Mouse (Mus musculus) lung, embryonic 15.5 days (tissue): Measurements from ENCODE around the gene Gm48551. TPM values are rescaled to one million over a fixed set of nuclear protein-coding genes. Genes with fewer than 3 reads are reported as not detected.

ENCODE experiments used
- ATAC-seq: fragments of 200-750 bp; cut with Nextera tagmentation; 2 replicates; pipeline ENCODE4 v1.8.0; 2017; ENCODE audit warnings: moderate number of reproducible peaks, borderline replicate concordance; ENCODE audit not compliant: low FRiP score, low TSS enrichment; ENCODE audit errors: extremely low read depth
- H3K27ac ChIP-seq: fragments of 300-500 bp; sonication (generic); 2 replicates; pipeline ENCODE4 v1.5.1; 2015; ENCODE audit warnings: moderate library complexity, mild to moderate bottlenecking, inconsistent platforms
- H3K27me3 ChIP-seq: fragments of 300-500 bp; sonication (generic); 2 replicates; pipeline ENCODE4 v1.6.1; 2015; ENCODE audit warnings: inconsistent platforms
- H3K36me3 ChIP-seq: fragments of 300-500 bp; sonication (generic); 2 replicates; pipeline ENCODE4 v1.6.1; 2015; ENCODE audit warnings: inconsistent platforms
- H3K4me1 ChIP-seq: fragments of 300-500 bp; sonication (generic); 2 replicates; pipeline ENCODE4 v1.6.1; 2015; ENCODE audit warnings: inconsistent platforms
- H3K4me2 ChIP-seq: fragments of 300-500 bp; sonication (generic); 2 replicates; pipeline ENCODE4 v1.6.1; 2015; ENCODE audit warnings: inconsistent platforms, mild to moderate bottlenecking, moderate library complexity
- H3K4me3 ChIP-seq: fragments of 300-500 bp; sonication (generic); 2 replicates; pipeline ENCODE4 v1.5.1; 2015; ENCODE audit warnings: mild to moderate bottlenecking, inconsistent platforms
- H3K9ac ChIP-seq: fragments of 300-500 bp; sonication (generic); 2 replicates; pipeline ENCODE4 v1.6.1; 2015; ENCODE audit warnings: inconsistent platforms
- H3K9me3 ChIP-seq: fragments of 300-500 bp; sonication (generic); 2 replicates; pipeline ENCODE4 v1.6.1; 2016; ENCODE audit warnings: inconsistent platforms
- WGBS: fragments of 180-500 bp; shearing (Covaris S2); methylation state at CpG from one replicate; pipeline ENCODE4 v1.1.7; 2015; 5-methylcytosine and 5-hydroxymethylcytosine counted together
- polyA plus RNA-seq: library from polyadenylated mRNA; unstranded; fragments of >200 nt; fragmentation: Nextera tagmentation; extraction: Ambion mirVana; gene quantifications from 2 replicates; pipeline ENCODE4 v1.2.1, GENCODE M21; 2015

Gm48551 gene
- polyA plus RNA-seq, 1 experiment from 2014 or later: 1.6 TPM

GRCm38 (mm10) chr10:81409330-81409729, 25.1 kb downstream of the Gm48551 start:
- peaks cover 32% of the 10 kb centered on the region for H3K36me3 ChIP-seq
- H3K4me1 ChIP-seq: peaks cover 83% of the 10 kb centered on the region
- 0 out of 2 replicates have a peak overlapping the region, but pooled peaks have one; percentile 19 for H3K9ac ChIP-seq
- peak overlapping the region; percentile 24 for H3K4me3 ChIP-seq
- 37% methylated on average over 8 of the region's 8 CpGs for WGBS
- peak overlapping the region; percentile 98 for H3K27ac ChIP-seq
- ATAC-seq: no peak
- no peaks in the 10 kb centered on the region for H3K9me3 ChIP-seq
- H3K4me2 ChIP-seq: peak overlapping the region; percentile 46
- no peaks in the 10 kb centered on the region for H3K27me3 ChIP-seq

DNA sequence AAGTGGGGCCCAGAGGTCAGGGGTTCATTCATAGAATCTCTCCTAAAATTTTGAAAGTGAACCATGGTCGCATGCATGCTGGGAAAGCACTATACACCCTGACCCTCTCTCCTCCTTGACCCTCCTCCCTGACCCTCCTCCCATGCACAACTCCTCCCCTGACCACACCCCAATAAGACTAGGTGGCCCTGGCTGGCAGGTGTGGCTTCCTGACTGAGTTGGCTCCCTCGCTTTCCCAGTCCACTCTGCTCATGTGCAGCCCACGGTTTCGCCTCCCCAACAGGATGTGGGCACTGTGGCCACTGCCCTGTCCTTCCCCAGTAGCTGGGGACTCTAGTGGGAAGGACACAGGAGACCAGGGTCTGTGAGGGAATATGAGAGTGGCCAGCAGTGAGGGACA, 26.1 kb downstream of the Gm48551 start:
- H3K36me3 ChIP-seq: peaks cover 26% of the 10 kb centered on the region
- H3K9me3 ChIP-seq: no peaks in the 10 kb centered on the region
- H3K4me3 ChIP-seq: peak overlapping the region; percentile 24
- no peaks in the 10 kb centered on the region for H3K27me3 ChIP-seq
- H3K27ac ChIP-seq: peak overlapping the region; percentile 98
- peak overlapping the region; percentile 46 for H3K4me2 ChIP-seq
- WGBS: 53% methylated on average over 4 of the region's 4 CpGs
- ATAC-seq: no peak
- H3K4me1 ChIP-seq: peaks cover 87% of the 10 kb centered on the region
- H3K9ac ChIP-seq: 0 out of 2 replicates have a peak overlapping the region, but pooled peaks have one; percentile 1

GRCm38 (mm10) chr10:81410981-81411380, 26.7 kb downstream of the Gm48551 start:
- Histone ChIP-seq H3K9me3 (no peaks in the 10 kb centered on the region), H3K36me3 (peaks cover 20% of the 10 kb centered on the region), H3K27me3 (no peaks in the 10 kb centered on the region), H3K4me3 (peak overlapping the region; percentile 24; the same call in 1 of the 2 replicates), H3K4me1 (peaks cover 93% of the 10 kb centered on the region), H3K9ac (0 out of 2 replicates have a peak overlapping the region, but pooled peaks have one; percentile 1), H3K4me2 (peak overlapping the region; percentile 46), H3K27ac (peak overlapping the region; percentile 98)
- 55% methylated on average over 9 of the region's 9 CpGs for WGBS
- ATAC-seq: no peak

- peak; percentile 15; the same call in 1 of the 2 replicates for ATAC-seq
- 28% methylated on average over 18 of the region's 18 CpGs for WGBS
- no peaks in the 10 kb centered on the region for H3K27me3 ChIP-seq
- H3K36me3 ChIP-seq: peaks cover 14% of the 10 kb centered on the region
- H3K9me3 ChIP-seq: no peaks in the 10 kb centered on the region
- peaks cover 99% of the 10 kb centered on the region for H3K4me1 ChIP-seq
- 0 out of 2 replicates have a peak overlapping the region, but pooled peaks have one; percentile 2 for H3K4me3 ChIP-seq
- H3K4me2 ChIP-seq: peak overlapping the region; percentile 46
- H3K9ac ChIP-seq: 0 out of 2 replicates have a peak overlapping the region, but pooled peaks have one; percentile 4
- peak overlapping the region; percentile 98 for H3K27ac ChIP-seq
Observed at GRCm38 (mm10) chr10:81411471-81412400, 27.5 kb downstream of the Gm48551 start.

GRCm38 (mm10) chr10:81412586-81413309, 28.5 kb downstream of the Gm48551 start:
- ATAC-seq: no peak
- 63% methylated on average over 16 of the region's 16 CpGs for WGBS
- Histone ChIP-seq H3K36me3 (0 out of 2 replicates have a peak, but pooled peaks cover 7% of the 10 kb centered on the region), H3K4me2 (peak overlapping the region; percentile 46), H3K9me3 (no peaks in the 10 kb centered on the region), H3K27me3 (no peaks in the 10 kb centered on the region), H3K9ac (no peak overlapping the region), H3K4me3 (no peak overlapping the region), H3K27ac (peak overlapping the region; percentile 98), H3K4me1 (peaks cover 99% of the 10 kb centered on the region)

GRCm38 (mm10) chr10:81413310-81414261, 29.3 kb downstream of the Gm48551 start:
- Histone ChIP-seq H3K9ac (peak overlapping the region; percentile 9; the same call in 1 of the 2 replicates), H3K4me2 (peak overlapping the region; percentile 49), H3K4me1 (peaks cover 99% of the 10 kb centered on the region), H3K27me3 (no peaks in the 10 kb centered on the region), H3K4me3 (peak overlapping the region; percentile 22), H3K36me3 (0 out of 2 replicates have a peak, but pooled peaks cover under 1% of the 10 kb centered on the region), H3K9me3 (no peaks in the 10 kb centered on the region), H3K27ac (peak overlapping the region; percentile 98)
- ATAC-seq: peak; percentile 19; the same call in 1 of the 2 replicates
- WGBS: 22% methylated on average over 26 of the region's 26 CpGs

DNA sequence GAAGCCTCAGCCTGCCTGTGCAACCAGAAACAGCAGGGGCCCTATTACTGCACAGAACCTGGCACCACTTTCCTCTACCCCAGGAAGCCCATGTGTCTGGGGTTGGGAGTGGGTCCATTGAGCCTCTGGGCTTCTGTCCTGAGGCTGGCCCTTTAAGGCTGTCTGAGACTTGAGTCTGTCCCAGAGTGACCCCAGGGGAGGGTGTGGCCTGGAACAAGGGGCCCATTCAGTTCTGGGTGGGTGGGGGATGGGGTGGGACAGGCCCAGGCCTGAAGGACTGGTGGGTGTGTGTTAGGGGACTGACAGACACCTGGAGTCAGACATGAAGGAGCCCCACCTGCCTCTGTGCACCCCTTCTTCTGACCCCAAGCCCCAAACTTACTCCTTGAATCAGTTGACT, 30.4 kb downstream of the Gm48551 start:
- peak overlapping the region; percentile 49 for H3K4me2 ChIP-seq
- H3K4me1 ChIP-seq: peaks cover 98% of the 10 kb centered on the region
- H3K36me3 ChIP-seq: peaks cover under 1% of the 10 kb centered on the region; the same call in 1 of the 2 replicates
- no peaks in the 10 kb centered on the region for H3K9me3 ChIP-seq
- H3K27me3 ChIP-seq: no peaks in the 10 kb centered on the region
- H3K27ac ChIP-seq: peak overlapping the region; percentile 98
- H3K4me3 ChIP-seq: peak overlapping the region; percentile 22; the same call in 1 of the 2 replicates
- no peak for ATAC-seq
- H3K9ac ChIP-seq: no peak overlapping the region

DNA sequence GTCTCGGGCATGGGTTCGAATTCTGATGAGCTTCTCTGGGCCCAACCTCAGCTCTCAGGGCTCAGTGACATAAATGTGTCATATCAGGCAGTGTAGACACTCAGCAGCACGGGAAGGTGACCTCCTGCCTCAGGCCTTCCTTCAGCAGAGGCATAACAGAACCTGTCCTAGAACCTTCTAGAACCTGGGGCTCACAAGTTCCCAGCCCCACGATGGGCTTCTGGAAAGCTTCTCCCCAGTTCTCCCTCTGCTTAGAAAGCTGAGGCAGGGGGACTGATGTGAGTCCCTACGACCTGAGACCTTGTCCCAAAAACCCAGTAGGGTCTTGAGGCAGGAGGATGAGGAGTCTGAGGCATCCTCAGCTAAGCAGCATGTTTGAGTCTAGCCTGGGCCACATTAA, 30.9 kb downstream of the Gm48551 start:
- Histone ChIP-seq H3K27me3 (no peaks in the 10 kb centered on the region), H3K4me3 (no peak overlapping the region), H3K9me3 (no peaks in the 10 kb centered on the region), H3K4me2 (0 out of 2 replicates have a peak overlapping the region, but pooled peaks have one; percentile 49), H3K27ac (peak overlapping the region; percentile 98), H3K36me3 (peaks cover 5% of the 10 kb centered on the region; the same call in 1 of the 2 replicates), H3K4me1 (peaks cover 96% of the 10 kb centered on the region), H3K9ac (no peak overlapping the region)
- WGBS: 71% methylated on average over 5 of the region's 5 CpGs
- ATAC-seq: no peak

GRCm38 (mm10) chr10:81415549-81416310, 31.5 kb downstream of the Gm48551 start:
- no peak overlapping the region for H3K4me3 ChIP-seq
- H3K9me3 ChIP-seq: no peaks in the 10 kb centered on the region
- no peak overlapping the region for H3K9ac ChIP-seq
- ATAC-seq: no peak
- H3K27ac ChIP-seq: peak overlapping the region; percentile 98
- H3K4me2 ChIP-seq: no peak overlapping the region
- 57% methylated on average over 17 of the region's 17 CpGs for WGBS
- H3K27me3 ChIP-seq: no peaks in the 10 kb centered on the region
- H3K36me3 ChIP-seq: peaks cover 10% of the 10 kb centered on the region
- peaks cover 96% of the 10 kb centered on the region for H3K4me1 ChIP-seq

DNA sequence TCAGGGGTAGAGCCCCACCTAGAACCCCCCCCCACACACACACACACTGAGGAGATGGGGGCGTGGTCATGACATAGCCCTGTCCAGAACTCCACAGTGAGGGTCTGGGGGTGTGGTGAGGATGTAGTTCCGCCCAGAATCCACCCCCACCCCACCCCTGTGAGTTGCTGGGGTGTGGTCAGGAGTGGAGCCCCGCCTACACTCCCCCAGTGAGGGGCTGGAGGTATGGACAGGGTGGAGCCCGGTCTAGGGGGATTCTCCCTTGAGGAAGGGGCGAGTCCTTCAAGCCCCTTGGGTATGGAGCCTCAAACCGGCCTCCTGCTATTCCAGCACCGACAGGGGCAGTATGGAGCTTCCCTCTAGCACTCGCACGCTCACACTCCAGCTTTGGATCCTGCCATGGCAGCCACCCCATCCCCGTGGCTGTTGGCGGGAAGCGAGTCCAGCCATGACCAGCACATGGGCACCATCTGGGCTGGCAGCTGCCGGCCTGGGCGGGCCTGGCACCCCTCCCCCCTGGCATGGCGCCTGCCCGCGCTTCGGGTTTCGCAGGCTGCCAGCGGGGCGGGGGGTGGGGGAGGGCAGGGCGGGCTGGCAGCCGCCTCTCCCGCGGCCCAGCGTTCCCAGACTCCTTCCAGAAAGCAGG, 32.4 kb downstream of the Gm48551 start:
- Histone ChIP-seq H3K4me3 (peak overlapping the region; percentile 28), H3K9me3 (no peaks in the 10 kb centered on the region), H3K4me2 (peak overlapping the region; percentile 67), H3K9ac (peak overlapping the region; percentile 33), H3K27me3 (no peaks in the 10 kb centered on the region), H3K27ac (peak overlapping the region; percentile 98), H3K4me1 (peaks cover 87% of the 10 kb centered on the region), H3K36me3 (peaks cover 10% of the 10 kb centered on the region)
- ATAC-seq: peak; percentile 56
- WGBS: 3% methylated on average over 25 of the region's 26 CpGs
